Mouse (Mus musculus) heart, postnatal 0 days (tissue): ENCODE measurements around the gene Dnajc27.

Experiments used
- CTCF ChIP-seq: IDR thresholded peaks from 2 replicates; pipeline ENCODE4 v1.5.1; 2016; ENCODE audit warnings: antibody characterized with exemption, control low read depth, low read depth
- EP300 ChIP-seq: IDR thresholded peaks from 2 replicates; pipeline ENCODE4 v1.6.1; 2016; ENCODE audit warnings: antibody characterized with exemption, low read depth

GRCm38 (mm10) chr12:4133847-4134212 is 51.4 kb downstream of the Dnajc27 start:
- no peak for TF ChIP-seq CTCF
- TF ChIP-seq EP300 = no peak
